Mouse (Mus musculus): ENCODE measurements around the gene Mad1l1. TPM values are rescaled to one million over a fixed set of nuclear protein-coding genes. Genes with fewer than 3 reads are reported as not detected.

Mad1l1 gene
- polyA plus RNA-seq, 1 experiment from 2014 or later = 34.7 TPM

DNA sequence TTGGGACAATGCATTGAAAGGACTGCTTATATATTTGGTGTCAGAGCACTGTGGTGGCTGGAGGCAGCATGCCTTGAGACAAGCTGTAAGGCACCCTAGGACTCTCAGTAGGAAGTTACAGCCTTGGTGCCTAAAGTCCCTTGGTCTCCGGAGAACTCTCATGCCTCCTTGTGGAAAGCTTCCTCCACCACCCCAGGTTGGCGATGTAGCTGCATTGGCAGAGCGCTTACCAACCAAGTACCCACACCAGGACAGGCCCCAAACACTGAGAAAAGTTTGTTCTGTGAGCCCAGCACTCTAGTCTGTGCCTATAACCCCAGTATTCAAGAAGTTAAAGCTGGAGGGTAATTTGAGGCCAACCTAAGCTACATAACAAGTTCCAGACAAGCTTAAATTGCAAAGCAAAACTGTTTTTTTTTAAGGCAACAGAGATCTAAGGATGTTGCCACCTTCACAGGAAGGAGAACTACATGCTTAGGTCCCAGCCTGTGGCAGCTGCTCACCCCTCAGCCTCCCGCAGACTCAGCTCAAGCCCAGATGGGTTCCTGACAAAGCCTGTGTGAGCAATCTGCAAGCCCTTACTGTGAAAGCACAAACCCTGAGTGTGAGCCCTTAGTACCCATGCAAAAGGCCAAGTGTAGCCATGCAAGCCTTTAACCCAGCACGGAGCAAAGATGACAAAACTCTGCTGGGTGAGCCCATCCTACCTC lies 50.2 kb downstream of the Mad1l1 start:
- Histone ChIP-seq H3K4me2 (replicated peaks) (no peak overlapping the region), H3K27me3 (replicated peaks) (no peaks in the 10 kb centered on the region), H3K4me1 (replicated peaks) (no peaks in the 10 kb centered on the region), H3K4me3 (replicated peaks) (no peak overlapping the region), H3K27ac (no peak overlapping the region), H3K36me3 (no peaks in the 10 kb centered on the region), H3K9me3 (no peaks in the 10 kb centered on the region), H3K9ac (no peak overlapping the region)
- ATAC-seq = no peak
- 94% methylated on average over 5 of the region's 5 CpGs for WGBS

DNA sequence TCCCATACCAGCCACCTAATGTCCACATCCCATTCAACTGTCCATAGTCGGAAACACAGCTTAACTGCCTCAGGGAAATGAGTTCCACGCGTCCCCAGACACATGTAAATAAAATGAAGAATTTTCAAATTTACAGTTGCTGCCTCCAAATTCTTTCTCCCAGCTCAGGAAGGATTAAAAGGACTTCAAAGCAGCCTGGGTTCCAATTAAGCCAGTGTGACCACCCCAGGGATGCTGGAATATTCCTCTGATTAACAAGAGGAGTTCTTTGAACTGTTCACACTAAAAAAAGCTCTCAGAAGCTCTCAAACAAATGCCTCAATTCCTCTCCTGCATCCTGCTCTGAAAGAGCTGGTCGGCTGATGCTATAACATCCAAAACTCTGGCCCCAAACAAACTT lies 53.0 kb downstream of the Mad1l1 start:
- 75% methylated on average over 4 of the region's 4 CpGs for WGBS
- H3K4me3 ChIP-seq (replicated peaks) = no peak overlapping the region
- ATAC-seq = no peak
- no peak overlapping the region for H3K9ac ChIP-seq
- H3K4me1 ChIP-seq (replicated peaks) = no peaks in the 10 kb centered on the region
- no peaks in the 10 kb centered on the region for H3K9me3 ChIP-seq
- no peaks in the 10 kb centered on the region for H3K27me3 ChIP-seq (replicated peaks)
- no peak overlapping the region for H3K4me2 ChIP-seq (replicated peaks)
- no peak overlapping the region for H3K27ac ChIP-seq
- no peaks in the 10 kb centered on the region for H3K36me3 ChIP-seq

GRCm38 (mm10) chr5:140267061-140267460 lies 54.3 kb downstream of the Mad1l1 start:
- no peak; the same call in 1 of the 2 replicates for ATAC-seq
- no peak overlapping the region for H3K27ac ChIP-seq

GRCm38 (mm10) chr5:140264825-140265575 lies 56.4 kb downstream of the Mad1l1 start:
- Histone ChIP-seq H3K27me3 (replicated peaks) (no peaks in the 10 kb centered on the region), H3K4me2 (replicated peaks) (no peak overlapping the region), H3K27ac (no peak overlapping the region), H3K9ac (no peak overlapping the region), H3K36me3 (no peaks in the 10 kb centered on the region), H3K4me3 (replicated peaks) (no peak overlapping the region), H3K9me3 (no peaks in the 10 kb centered on the region), H3K4me1 (replicated peaks) (no peaks in the 10 kb centered on the region)
- ATAC-seq = no peak
- WGBS = 80% methylated on average over 5 of the region's 5 CpGs

More at GRCm38 (mm10) chr5:140267061-140267460, 54.3 kb downstream of the Mad1l1 start:
- Histone ChIP-seq H3K9ac (no peak overlapping the region), H3K36me3 (no peaks in the 10 kb centered on the region), H3K4me2 (replicated peaks) (no peak overlapping the region), H3K4me1 (replicated peaks) (no peaks in the 10 kb centered on the region), H3K9me3 (no peaks in the 10 kb centered on the region), H3K27me3 (replicated peaks) (no peaks in the 10 kb centered on the region), H3K4me3 (replicated peaks) (no peak overlapping the region)
- 75% methylated on average over 2 of the region's 2 CpGs for WGBS

DNA sequence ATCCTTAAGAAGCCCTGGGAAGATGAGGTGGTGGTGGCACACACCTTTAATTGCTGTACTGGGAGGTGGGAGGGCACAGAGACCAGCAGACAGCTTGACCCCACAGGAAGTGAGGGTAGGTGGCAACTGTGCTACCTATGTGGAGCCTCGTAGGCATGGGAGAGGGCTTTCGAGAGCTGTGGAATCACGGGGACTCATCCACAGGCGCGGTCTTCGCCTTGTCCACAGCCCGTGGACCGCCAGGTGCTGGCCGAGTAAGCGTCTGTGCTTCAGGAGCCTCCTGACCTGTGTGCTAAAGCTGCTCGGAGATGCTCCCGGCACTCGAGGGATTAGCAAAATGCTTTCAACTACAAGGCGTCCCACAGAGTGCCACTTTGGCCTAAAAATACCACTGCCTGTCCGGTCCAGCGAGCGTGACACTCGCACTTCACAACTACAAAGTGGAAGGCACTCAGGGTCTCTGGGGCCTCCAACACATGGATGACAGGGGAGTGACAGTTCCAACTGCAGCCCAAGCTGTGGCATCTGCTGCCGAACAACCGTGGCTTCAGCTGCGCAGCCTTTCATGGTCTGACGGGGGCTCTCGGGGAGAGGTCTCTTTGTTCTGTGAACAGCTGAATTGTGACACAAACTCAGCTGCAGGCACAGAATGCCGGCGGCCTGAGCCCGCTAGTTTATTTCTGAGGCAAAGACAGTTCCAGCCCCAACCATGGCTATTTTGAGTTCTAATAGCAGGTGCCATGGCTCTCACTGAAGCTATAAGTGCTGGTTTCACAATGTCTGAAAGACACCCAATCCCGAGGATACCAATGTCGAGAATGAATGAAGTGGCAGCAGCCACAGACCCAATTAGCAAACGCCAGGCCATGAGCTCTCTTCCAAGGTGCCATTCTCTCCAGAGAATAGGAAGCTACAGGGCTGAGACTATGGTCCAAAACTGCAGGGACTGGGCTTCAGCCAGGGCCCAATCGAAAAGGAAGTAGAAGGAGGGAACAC lies 57.3 kb downstream of the Mad1l1 start:
- H3K4me2 ChIP-seq (replicated peaks) = no peak overlapping the region
- H3K27me3 ChIP-seq (replicated peaks) = no peaks in the 10 kb centered on the region
- no peaks in the 10 kb centered on the region for H3K36me3 ChIP-seq
- no peak overlapping the region for H3K27ac ChIP-seq
- 83% methylated on average over 30 of the region's 30 CpGs for WGBS
- no peak for ATAC-seq
- no peak overlapping the region for H3K9ac ChIP-seq
- no peak overlapping the region for H3K4me3 ChIP-seq (replicated peaks)
- H3K4me1 ChIP-seq (replicated peaks) = no peaks in the 10 kb centered on the region
- H3K9me3 ChIP-seq = no peaks in the 10 kb centered on the region

- no peaks in the 10 kb centered on the region for H3K27me3 ChIP-seq (replicated peaks)
- H3K4me3 ChIP-seq (replicated peaks) = no peak overlapping the region
- H3K4me1 ChIP-seq (replicated peaks) = no peaks in the 10 kb centered on the region
- no peak overlapping the region for H3K9ac ChIP-seq
- no peaks in the 10 kb centered on the region for H3K9me3 ChIP-seq
- no peak overlapping the region for H3K4me2 ChIP-seq (replicated peaks)
- H3K36me3 ChIP-seq = no peaks in the 10 kb centered on the region
- no peak for ATAC-seq
- no peak overlapping the region for H3K27ac ChIP-seq
- WGBS = 85% methylated on average over 3 of the region's 3 CpGs
Measured at GRCm38 (mm10) chr5:140262401-140262800, 59.0 kb downstream of the Mad1l1 start.

- H3K27me3 ChIP-seq (replicated peaks) = no peaks in the 10 kb centered on the region
- ATAC-seq = no peak
- no peaks in the 10 kb centered on the region for H3K36me3 ChIP-seq
- H3K4me3 ChIP-seq (replicated peaks) = no peak overlapping the region
- WGBS = 88% methylated on average over 4 of the region's 4 CpGs
- H3K27ac ChIP-seq = no peak overlapping the region
- no peaks in the 10 kb centered on the region for H3K4me1 ChIP-seq (replicated peaks)
- H3K9ac ChIP-seq = no peak overlapping the region
- H3K4me2 ChIP-seq (replicated peaks) = no peak overlapping the region
- no peaks in the 10 kb centered on the region for H3K9me3 ChIP-seq
Measured at GRCm38 (mm10) chr5:140261313-140261712, 60.0 kb downstream of the Mad1l1 start.

GRCm38 (mm10) chr5:140258633-140259032 lies 62.7 kb downstream of the Mad1l1 start:
- WGBS = 92% methylated on average over 5 of the region's 5 CpGs
- ATAC-seq = no peak
- no peaks in the 10 kb centered on the region for H3K4me1 ChIP-seq (replicated peaks)
- H3K27me3 ChIP-seq (replicated peaks) = no peaks in the 10 kb centered on the region
- H3K9me3 ChIP-seq = no peaks in the 10 kb centered on the region
- no peaks in the 10 kb centered on the region for H3K36me3 ChIP-seq
- H3K27ac ChIP-seq = no peak overlapping the region
- no peak overlapping the region for H3K9ac ChIP-seq
- H3K4me3 ChIP-seq (replicated peaks) = no peak overlapping the region
- no peak overlapping the region for H3K4me2 ChIP-seq (replicated peaks)

DNA sequence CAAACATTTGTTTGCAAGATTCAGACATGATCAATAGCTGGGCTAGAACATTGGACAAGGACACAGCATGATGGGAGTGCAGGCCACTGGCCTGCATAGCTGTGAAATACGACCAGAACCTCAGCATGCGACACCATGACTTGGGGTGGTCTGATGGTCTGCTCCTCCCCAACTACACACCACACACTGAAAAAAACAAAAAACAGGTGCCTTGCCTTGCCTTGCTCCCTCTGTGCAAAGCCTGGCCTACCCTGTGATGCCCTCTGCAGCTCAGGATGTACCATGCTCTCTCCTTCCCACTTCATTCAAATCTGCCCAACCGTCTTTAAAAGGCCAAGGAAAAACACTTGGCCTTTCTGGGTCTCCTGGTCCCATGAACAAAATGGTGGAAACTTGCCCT lies 63.3 kb downstream of the Mad1l1 start:
- H3K4me2 ChIP-seq (replicated peaks) = no peak overlapping the region
- H3K27ac ChIP-seq = no peak overlapping the region
- H3K4me1 ChIP-seq (replicated peaks) = no peaks in the 10 kb centered on the region
- no peak for ATAC-seq
- no peaks in the 10 kb centered on the region for H3K9me3 ChIP-seq
- H3K36me3 ChIP-seq = no peaks in the 10 kb centered on the region
- no peak overlapping the region for H3K4me3 ChIP-seq (replicated peaks)
- no peaks in the 10 kb centered on the region for H3K27me3 ChIP-seq (replicated peaks)
- H3K9ac ChIP-seq = no peak overlapping the region
- 78% methylated on average over 3 of the region's 3 CpGs for WGBS

DNA sequence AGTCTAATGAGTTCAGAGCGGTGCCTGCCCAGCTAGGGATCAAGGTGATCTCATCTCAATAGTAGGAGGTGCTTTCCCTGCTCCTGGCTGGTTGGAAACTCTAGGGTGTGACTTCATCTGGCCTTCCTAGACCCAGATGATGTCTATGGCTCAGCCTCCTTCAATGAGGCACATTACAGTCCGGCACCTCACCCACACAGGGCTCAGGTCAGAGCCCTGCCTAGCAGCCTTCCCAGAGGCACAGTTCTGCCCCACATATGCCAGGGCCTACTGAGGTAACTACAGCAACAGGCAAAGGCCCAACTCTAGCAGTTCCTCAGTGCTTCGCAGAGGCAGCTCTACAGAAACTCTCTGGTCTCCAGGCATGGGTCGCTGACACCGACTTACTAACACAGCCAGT lies 63.9 kb downstream of the Mad1l1 start:
- 94% methylated on average over 5 of the region's 5 CpGs for WGBS
- H3K4me2 ChIP-seq (replicated peaks) = no peak overlapping the region
- H3K4me3 ChIP-seq (replicated peaks) = no peak overlapping the region
- no peak overlapping the region for H3K9ac ChIP-seq
- no peak for ATAC-seq
- no peaks in the 10 kb centered on the region for H3K27me3 ChIP-seq (replicated peaks)
- no peak overlapping the region for H3K27ac ChIP-seq
- no peaks in the 10 kb centered on the region for H3K36me3 ChIP-seq
- H3K4me1 ChIP-seq (replicated peaks) = no peaks in the 10 kb centered on the region
- no peaks in the 10 kb centered on the region for H3K9me3 ChIP-seq

- Histone ChIP-seq H3K9me3 (no peaks in the 10 kb centered on the region), H3K27ac (no peak overlapping the region), H3K36me3 (no peaks in the 10 kb centered on the region), H3K4me1 (replicated peaks) (no peaks in the 10 kb centered on the region), H3K4me2 (replicated peaks) (no peak overlapping the region), H3K4me3 (replicated peaks) (no peak overlapping the region), H3K27me3 (replicated peaks) (no peaks in the 10 kb centered on the region), H3K9ac (no peak overlapping the region)
- no peak for ATAC-seq
- WGBS = 89% methylated on average over 10 of the region's 10 CpGs
Measured at GRCm38 (mm10) chr5:140256685-140257084, 64.7 kb downstream of the Mad1l1 start.

- 84% methylated on average over 5 of the region's 5 CpGs for WGBS
- ATAC-seq = no peak
Measured at GRCm38 (mm10) chr5:140255265-140255664, 66.1 kb downstream of the Mad1l1 start.

More at GRCm38 (mm10) chr5:140255265-140255664, 66.1 kb downstream of the Mad1l1 start:
- Histone ChIP-seq H3K9me3 (no peaks in the 10 kb centered on the region), H3K9ac (no peak overlapping the region), H3K27ac (no peak overlapping the region), H3K27me3 (replicated peaks) (no peaks in the 10 kb centered on the region), H3K4me1 (replicated peaks) (no peaks in the 10 kb centered on the region), H3K36me3 (0 out of 2 replicates have a peak, but pooled peaks cover 2% of the 10 kb centered on the region), H3K4me3 (replicated peaks) (no peak overlapping the region), H3K4me2 (replicated peaks) (no peak overlapping the region)
